Mouse (Mus musculus): ENCODE measurements around the gene Naa60. TPM values are rescaled to one million over a fixed set of nuclear protein-coding genes. Genes with fewer than 3 reads are reported as not detected.

The Naa60 gene
- polyA plus RNA-seq, 1 experiment from 2014 or later = 97.0 TPM

- Histone ChIP-seq H3K9me3 (ENCODE audit: control insufficient read depth, low read length) (no peaks in the 10 kb centered on the region), H3K4me1 (replicated peaks; ENCODE audit: control insufficient read depth, insufficient read depth, low read length) (no peaks in the 10 kb centered on the region), H3K4me2 (replicated peaks) (no peak overlapping the region), H3K27me3 (ENCODE audit: control insufficient read depth, insufficient read depth, low read length) (no peaks in the 10 kb centered on the region), H3K36me3 (replicated peaks; ENCODE audit: control insufficient read depth, insufficient read depth) (no peaks in the 10 kb centered on the region), H3K27ac (no peak overlapping the region), H3K9ac (no peak overlapping the region), H3K4me3 (replicated peaks; ENCODE audit: low read length) (no peak overlapping the region)
- ATAC-seq (ENCODE audit: low FRiP score) (no peak), DNase-seq (ENCODE audit: low spot score) (no peak)
- WGBS = 93% methylated on average over 1 of the region's 1 CpGs
These were observed 79.0 kb downstream of the Naa60 start for GRCm38 (mm10) chr16:3951141-3951540.

Small RNA genes lying within 50 kb of the gene (microRNA-seq; reads per million reads assigned to microRNA genes)
- not detected for gene Gm23493

Other genes with a start within 250 kb of the Naa60 start
- gene Mefv, start 154.3 kb upstream of the Naa60 start, polyA plus RNA-seq (2014; fragmentation: Nextera tagmentation; extraction: Ambion mirVana) = not detected in 2 replicates
- gene Zfp263, start 128.3 kb upstream of the Naa60 start, polyA plus RNA-seq (2014; fragmentation: Nextera tagmentation; extraction: Ambion mirVana) = 27.9 and 30.8 TPM in 2 replicates
- gene Olfr15, start 41.5 kb upstream of the Naa60 start, polyA plus RNA-seq (2014; fragmentation: Nextera tagmentation; extraction: Ambion mirVana) = not detected in 2 replicates
- 2.9 TPM in 2 replicates for gene Zfp174, start 25.1 kb upstream of the Naa60 start, polyA plus RNA-seq (2014; fragmentation: Nextera tagmentation; extraction: Ambion mirVana)
- gene Zfp597, start 12.2 kb downstream of the Naa60 start, polyA plus RNA-seq (2014; fragmentation: Nextera tagmentation; extraction: Ambion mirVana) = 19.5 and 21.2 TPM in 2 replicates
- 2.8 and 5.2 TPM in 2 replicates for gene Gm20695, start 12.3 kb downstream of the Naa60 start, polyA plus RNA-seq (2014; fragmentation: Nextera tagmentation; extraction: Ambion mirVana)
- gene 1700037C18Rik, start 36.3 kb downstream of the Naa60 start, polyA plus RNA-seq (2014; fragmentation: Nextera tagmentation; extraction: Ambion mirVana) = 11.2 and 11.4 TPM in 2 replicates
- gene Cluap1, start 36.4 kb downstream of the Naa60 start, polyA plus RNA-seq (2014; fragmentation: Nextera tagmentation; extraction: Ambion mirVana) = 37.4 and 40.8 TPM in 2 replicates
- 1.0 and 1.4 TPM in 2 replicates for gene Nlrc3, start 104.3 kb downstream of the Naa60 start, polyA plus RNA-seq (2014; fragmentation: Nextera tagmentation; extraction: Ambion mirVana)
- gene Slx4, start 131.4 kb downstream of the Naa60 start, polyA plus RNA-seq (2014; fragmentation: Nextera tagmentation; extraction: Ambion mirVana) = 35.3 and 36.9 TPM in 2 replicates
- gene Dnase1, start 164.6 kb downstream of the Naa60 start, polyA plus RNA-seq (2014; fragmentation: Nextera tagmentation; extraction: Ambion mirVana) = 6.3 and 6.8 TPM in 2 replicates
- 47.9 and 54.4 TPM in 2 replicates for gene Trap1, start 205.5 kb downstream of the Naa60 start, polyA plus RNA-seq (2014; fragmentation: Nextera tagmentation; extraction: Ambion mirVana)

Measured in hindbrain, embryonic 14.5 days (tissue).